In genomic region chr7:34752151-34752762, GRCm38 (mm10) we compare ENCODE assay signal across 9 mouse cellular contexts.
DNase-seq lines count a peak whose midpoint lies in the region; ATAC-seq and TF ChIP-seq lines count a peak whose summit lies in the region.
"Had no signal": no experiment of that assay in that cellular context is flagged by ENCODE, and none has a peak within 500 bp of the region (broad histone marks: within the 10 kb centered on the region; RNA-seq: fewer than 3 reads in every experiment).

No protein-coding gene starts in this region.

- no peak overlapping the region for H3K4me3 ChIP-seq in heart, embryonic 11.5 days (ENCODE audit: low read depth, low read length)
- H3K4me3 ChIP-seq in embryonic facial prominence, embryonic 14.5 days (ENCODE audit: low read depth, low read length), result no peak overlapping the region
- H3K4me3 ChIP-seq in intestine, postnatal 0 days (ENCODE audit: low read depth, low read length), result no peak overlapping the region

- no peaks in the 10 kb centered on the region for H3K36me3 ChIP-seq in heart, embryonic 11.5 days (ENCODE audit: control insufficient read depth, insufficient read depth, low read length)
- no peaks in the 10 kb centered on the region for H3K36me3 ChIP-seq in embryonic facial prominence, embryonic 14.5 days (ENCODE audit: control insufficient read depth, insufficient read depth, low read length)
- no peaks in the 10 kb centered on the region for H3K36me3 ChIP-seq in intestine, postnatal 0 days (ENCODE audit: control insufficient read depth, insufficient read depth)

- DNase-seq in heart, adult 8-10 months (ENCODE audit: low spot score), result peak; percentile 26
- peak; percentile 26 for DNase-seq in embryonic facial prominence, embryonic 14.5 days (ENCODE audit: low spot score)
- DNase-seq in lung, postnatal 14 days, result peak; percentile 58
- no peak for DNase-seq in urinary bladder, postnatal 14 days (ENCODE audit: low spot score)
- no peak for DNase-seq in B cell, adult 2 months
- no peak for DNase-seq in cerebellum, adult 11-12 months
- DNase-seq: right cerebral cortex, postnatal 4 days had no signal

- ATAC-seq in heart, embryonic 11.5 days (replicated peaks; ENCODE audit: insufficient number of reproducible peaks, low FRiP score, low TSS enrichment), result no peak
- peak; percentile 47; the same call in 1 of the 2 replicates for ATAC-seq in embryonic facial prominence, embryonic 14.5 days (ENCODE audit: low read depth)
- peak; percentile 25; the same call in 1 of the 2 replicates for ATAC-seq in intestine, postnatal 0 days

- no peaks in the 10 kb centered on the region for H3K27me3 ChIP-seq in heart, embryonic 11.5 days (ENCODE audit: control insufficient read depth, insufficient read depth, low read length)
- H3K27me3 ChIP-seq in embryonic facial prominence, embryonic 14.5 days (replicated peaks; ENCODE audit: control insufficient read depth, insufficient read depth, low read length), result no peaks in the 10 kb centered on the region
- no peaks in the 10 kb centered on the region for H3K27me3 ChIP-seq in intestine, postnatal 0 days (replicated peaks; ENCODE audit: control insufficient read depth, insufficient read depth, low read length)

- H3K27ac ChIP-seq in heart, embryonic 11.5 days (ENCODE audit: low read depth, low read length), result no peak overlapping the region
- no peak overlapping the region for H3K27ac ChIP-seq in embryonic facial prominence, embryonic 14.5 days (replicated peaks; ENCODE audit: low read depth, low read length)
- H3K27ac ChIP-seq in intestine, postnatal 0 days (ENCODE audit: low read depth, low read length), result no peak overlapping the region

- TF ChIP-seq CTCF in intestine, postnatal 0 days (IDR thresholded peaks at IDR 0.05; ENCODE audit: low read depth), result no peak

- WGBS in heart, embryonic 11.5 days (ENCODE audit: insufficient replicate concordance), result 34% methylated on average over 10 of the region's 10 CpGs
- WGBS in embryonic facial prominence, embryonic 14.5 days, result 30% methylated on average over 10 of the region's 10 CpGs
- 29% methylated on average over 10 of the region's 10 CpGs for WGBS in intestine, postnatal 0 days

- no peak overlapping the region for H3K9ac ChIP-seq in heart, embryonic 11.5 days (ENCODE audit: low read depth, low read length)
- no peak overlapping the region for H3K9ac ChIP-seq in embryonic facial prominence, embryonic 14.5 days (ENCODE audit: low read depth, low read length)
- H3K9ac ChIP-seq in intestine, postnatal 0 days (ENCODE audit: low read depth, low read length), result no peak overlapping the region

- H3K4me2 ChIP-seq in heart, embryonic 11.5 days, result no peak overlapping the region
- H3K4me2 ChIP-seq in embryonic facial prominence, embryonic 14.5 days (ENCODE audit: low read depth, low read length), result no peak overlapping the region
- no peak overlapping the region for H3K4me2 ChIP-seq in intestine, postnatal 0 days (replicated peaks; ENCODE audit: low read depth)

- 0 out of 2 replicates have a peak, but pooled peaks cover 7% of the 10 kb centered on the region for H3K4me1 ChIP-seq in heart, embryonic 11.5 days (ENCODE audit: control insufficient read depth, insufficient read depth, low read length)
- H3K4me1 ChIP-seq in embryonic facial prominence, embryonic 14.5 days (ENCODE audit: control insufficient read depth, insufficient read depth, low read length), result no peaks in the 10 kb centered on the region
- no peaks in the 10 kb centered on the region for H3K4me1 ChIP-seq in intestine, postnatal 0 days (replicated peaks; ENCODE audit: control insufficient read depth, insufficient read depth, low read length)

- 0 out of 2 replicates have a peak, but pooled peaks cover 3% of the 10 kb centered on the region for H3K9me3 ChIP-seq in heart, embryonic 11.5 days (replicated peaks; ENCODE audit: control insufficient read depth, low read length)
- 0 out of 2 replicates have a peak, but pooled peaks cover 5% of the 10 kb centered on the region for H3K9me3 ChIP-seq in embryonic facial prominence, embryonic 14.5 days (ENCODE audit: control insufficient read depth, low read length)
- H3K9me3 ChIP-seq in intestine, postnatal 0 days (ENCODE audit: control insufficient read depth), result no peaks in the 10 kb centered on the region

Comparison
In these comparisons a context has a peak if more than half of its experiments do, and no peak if none do; other contexts are left out.
1. DNase-seq: peak in heart, adult 8-10 months (single experiment), embryonic facial prominence, embryonic 14.5 days (single experiment) and lung, postnatal 14 days (single experiment); none in urinary bladder, postnatal 14 days (single experiment), B cell, adult 2 months (0 of 2) and cerebellum, adult 11-12 months (single experiment).